Mouse (Mus musculus) ES-Bruce4 (cell line): ENCODE results near the gene Tenm2.

Source experiments
- CTCF ChIP-seq: IDR thresholded peaks from one replicate; pipeline ENCODE4 v1.8.1; 2011; ENCODE audit warnings: low read depth, low read length
- EP300 ChIP-seq: IDR thresholded peaks from 2 replicates; pipeline ENCODE4 v1.6.1; 2011; ENCODE audit warnings: low read depth, low read length; ENCODE audit not compliant: insufficient read depth
- POLR2A ChIP-seq: IDR thresholded peaks from one replicate; pipeline ENCODE4 v1.8.1; 2011; ENCODE audit warnings: low read length; ENCODE audit not compliant: insufficient read depth

- TF ChIP-seq CTCF = no peak
- TF ChIP-seq POLR2A = no peak
- no peak for TF ChIP-seq EP300
Observed at GRCm38 (mm10) chr11:36847451-36847850, 388.3 kb downstream of the Tenm2 start.
